Mouse (Mus musculus) T-cell, adult 2 months (primary cell): Measurements from ENCODE around the gene Jund.

ENCODE experiments used
- DNase-seq: peaks from one replicate; pipeline ENCODE4 v3.0.0; 2022; ENCODE audit warnings: low spot score

The Jund gene

GRCm38 (mm10) chr8:70726721-70727120 is 28.0 kb downstream of the Jund start:
- no peak for DNase-seq

GRCm38 (mm10) chr8:70729808-70730475 is 31.2 kb downstream of the Jund start:
- peak; percentile 30 for DNase-seq

GRCm38 (mm10) chr8:70730956-70731355 is 32.2 kb downstream of the Jund start:
- no peak for DNase-seq

- DNase-seq = no peak
Observed at GRCm38 (mm10) chr8:70737705-70738104, 39.0 kb downstream of the Jund start.

GRCm38 (mm10) chr8:70738211-70738610 is 39.5 kb downstream of the Jund start:
- DNase-seq = no peak

- DNase-seq = no peak
Observed at GRCm38 (mm10) chr8:70741661-70742060, 42.9 kb downstream of the Jund start.

- DNase-seq = no peak
Observed at GRCm38 (mm10) chr8:70742176-70742575, 43.4 kb downstream of the Jund start.

- no peak for DNase-seq
Observed at GRCm38 (mm10) chr8:70742981-70743655, 44.4 kb downstream of the Jund start.

GRCm38 (mm10) chr8:70743656-70744590 is 45.2 kb downstream of the Jund start:
- DNase-seq = peak; percentile 61

GRCm38 (mm10) chr8:70744806-70745205 is 46.1 kb downstream of the Jund start:
- DNase-seq = peak; percentile 25

GRCm38 (mm10) chr8:70745691-70746220 is 47.0 kb downstream of the Jund start:
- no peak for DNase-seq

GRCm38 (mm10) chr8:70746676-70747075 is 47.9 kb downstream of the Jund start:
- DNase-seq = no peak

- DNase-seq = no peak
Observed at GRCm38 (mm10) chr8:70747211-70747890, 48.6 kb downstream of the Jund start.

- no peak for DNase-seq
Observed at GRCm38 (mm10) chr8:70748246-70749096, 49.7 kb downstream of the Jund start.

GRCm38 (mm10) chr8:70749097-70749674 is 50.4 kb downstream of the Jund start:
- no peak for DNase-seq
